Mouse (Mus musculus): ENCODE measurements around the gene Rasl11b.

Rasl11b gene

GRCm38 (mm10) chr5:74206649-74207048 lies 11.6 kb downstream of the Rasl11b start:
- ATAC-seq (ENCODE audit: insufficient number of reproducible peaks, low FRiP score, low TSS enrichment): no peak

DNA sequence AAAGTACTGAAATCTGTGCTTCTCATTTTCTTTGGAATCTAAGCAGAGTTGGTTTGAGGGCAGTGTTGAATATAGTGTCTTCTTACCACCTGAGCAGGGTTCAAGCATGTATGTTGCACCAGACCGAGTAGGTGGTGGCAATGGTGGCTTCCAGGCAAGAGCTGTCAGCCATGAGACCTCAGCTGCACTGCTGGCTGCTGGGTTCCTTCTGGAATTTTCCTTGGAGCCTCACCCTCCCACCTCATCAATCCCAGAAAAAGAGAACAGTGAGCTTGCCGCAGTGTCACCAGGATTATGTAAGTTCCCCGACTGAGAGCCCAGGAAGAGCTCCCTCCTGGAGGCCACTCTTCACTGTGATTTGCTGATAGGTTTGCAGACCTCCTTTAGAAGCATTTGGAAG lies 12.1 kb downstream of the Rasl11b start:
- no peak for ATAC-seq (ENCODE audit: insufficient number of reproducible peaks, low FRiP score, low TSS enrichment)

- ATAC-seq (ENCODE audit: insufficient number of reproducible peaks, low FRiP score, low TSS enrichment): no peak
Measured at GRCm38 (mm10) chr5:74208438-74208837, 13.4 kb downstream of the Rasl11b start.

DNA sequence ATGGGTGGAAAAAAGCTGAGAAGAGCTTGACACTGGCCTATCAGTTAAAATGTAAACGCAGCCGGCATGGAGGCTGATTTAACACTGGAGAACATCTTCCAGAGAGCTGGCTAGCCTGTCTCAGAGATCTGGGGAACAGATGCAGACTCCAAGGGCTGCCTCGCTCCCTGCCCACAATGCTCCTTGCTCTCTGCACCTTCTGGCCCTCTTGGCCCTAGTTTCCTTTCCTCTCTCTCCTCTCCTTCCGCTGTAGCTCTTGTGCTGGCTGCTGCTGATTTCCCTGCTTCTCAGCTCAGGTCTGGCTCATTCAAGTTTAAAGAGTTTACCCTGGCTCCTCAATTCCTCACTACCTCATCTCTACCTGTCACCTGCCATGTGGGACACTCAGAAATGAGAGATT lies 14.6 kb downstream of the Rasl11b start:
- ATAC-seq (ENCODE audit: insufficient number of reproducible peaks, low FRiP score, low TSS enrichment): peak; percentile 73

DNA sequence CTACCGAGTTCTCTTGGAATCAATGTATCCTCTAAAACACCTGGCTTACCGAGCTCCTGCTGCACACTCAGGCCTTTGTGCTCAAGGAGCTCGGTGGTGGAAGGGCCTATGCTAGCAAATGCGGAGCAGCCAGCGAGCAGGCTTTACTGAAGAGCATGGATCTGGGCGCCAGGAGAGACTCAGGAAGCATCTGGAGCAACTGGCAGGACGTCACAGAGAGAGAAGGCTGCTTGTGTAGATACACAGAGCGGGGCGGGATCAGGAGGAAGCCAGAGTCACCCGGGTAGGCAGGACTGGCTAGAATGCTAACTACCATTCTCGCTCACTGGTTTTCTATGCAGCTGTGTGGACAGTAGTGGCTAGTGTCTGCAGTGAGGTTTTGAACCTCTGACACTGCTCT lies 16.3 kb downstream of the Rasl11b start:
- ATAC-seq (ENCODE audit: insufficient number of reproducible peaks, low FRiP score, low TSS enrichment): no peak

DNA sequence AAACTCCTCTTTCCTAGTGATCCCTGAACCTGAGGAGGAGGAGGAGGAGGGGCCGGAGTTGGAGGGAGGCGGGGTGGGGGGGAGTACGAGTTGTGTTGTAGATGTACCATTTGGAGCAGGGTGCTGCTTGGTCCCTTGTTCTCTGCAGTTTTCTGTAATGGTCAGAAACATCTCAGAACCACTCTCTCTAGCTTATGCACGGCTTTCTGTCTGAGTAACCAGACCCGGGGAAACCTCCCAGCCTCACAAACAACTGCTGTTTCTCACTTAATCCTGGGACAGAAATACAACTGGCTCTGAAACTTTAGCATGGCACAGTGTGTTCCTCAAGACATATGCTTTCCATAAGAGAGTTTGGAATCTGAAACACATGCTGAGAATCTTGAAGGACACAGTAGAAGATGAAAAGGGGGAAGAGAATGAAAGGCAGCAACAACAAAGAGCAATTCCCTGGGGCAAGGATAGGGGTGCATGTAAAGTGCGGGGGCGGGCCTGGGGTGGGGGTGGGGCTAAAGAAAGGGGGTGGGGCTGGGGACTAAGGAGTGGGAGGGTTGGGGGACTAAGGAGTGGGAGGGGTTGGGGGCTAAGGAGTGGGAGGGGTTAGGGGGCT lies 19.5 kb downstream of the Rasl11b start:
- no peak for ATAC-seq (ENCODE audit: insufficient number of reproducible peaks, low FRiP score, low TSS enrichment)

- ATAC-seq (ENCODE audit: insufficient number of reproducible peaks, low FRiP score, low TSS enrichment): no peak
Measured at GRCm38 (mm10) chr5:74215125-74215524, 20.0 kb downstream of the Rasl11b start.

- no peak for ATAC-seq (ENCODE audit: insufficient number of reproducible peaks, low FRiP score, low TSS enrichment)
Measured at GRCm38 (mm10) chr5:74218524-74218923, 23.4 kb downstream of the Rasl11b start.

GRCm38 (mm10) chr5:74222626-74223025 lies 27.5 kb downstream of the Rasl11b start:
- ATAC-seq (ENCODE audit: insufficient number of reproducible peaks, low FRiP score, low TSS enrichment): no peak; the same call in 1 of the 2 replicates

DNA sequence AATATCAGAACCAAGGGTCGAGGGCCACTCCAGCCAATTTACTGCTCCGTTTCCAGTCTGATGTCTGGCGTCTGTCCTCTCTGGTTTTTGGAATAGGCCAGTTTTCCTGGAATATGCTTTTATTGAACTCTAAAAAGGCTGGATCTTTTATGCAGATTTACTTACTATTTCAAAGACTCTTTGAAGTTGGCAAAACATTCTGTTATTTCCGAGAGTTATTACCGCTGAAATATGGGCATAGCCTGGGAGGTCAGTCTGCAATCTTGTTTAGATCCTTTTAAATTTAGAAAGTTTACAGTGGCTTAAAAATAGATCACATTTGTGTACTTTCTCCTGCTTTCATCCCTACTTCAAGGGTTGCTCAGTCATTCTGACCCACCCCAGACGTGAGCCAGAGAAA lies 29.4 kb downstream of the Rasl11b start:
- no peak for ATAC-seq (ENCODE audit: insufficient number of reproducible peaks, low FRiP score, low TSS enrichment)

DNA sequence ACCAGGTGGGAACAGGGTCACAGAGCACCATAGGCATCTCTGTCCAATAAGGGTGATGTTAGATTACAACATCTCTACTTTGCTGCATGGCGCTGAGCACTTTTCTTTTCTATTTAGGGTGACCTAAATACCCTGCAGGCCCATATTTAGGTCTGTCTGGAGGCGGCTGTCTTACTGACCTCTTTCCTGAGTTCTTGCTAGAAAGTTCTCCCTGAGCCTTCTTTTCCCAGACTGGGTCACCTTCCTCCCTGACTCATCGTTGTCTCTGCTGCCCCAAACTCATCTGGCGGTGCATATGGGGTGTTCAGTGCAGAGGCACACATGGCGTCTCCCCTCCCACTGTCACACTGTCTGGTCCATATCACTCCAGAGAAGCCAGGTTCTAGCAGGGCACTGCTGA lies 31.1 kb downstream of the Rasl11b start:
- ATAC-seq (ENCODE audit: insufficient number of reproducible peaks, low FRiP score, low TSS enrichment): no peak

DNA sequence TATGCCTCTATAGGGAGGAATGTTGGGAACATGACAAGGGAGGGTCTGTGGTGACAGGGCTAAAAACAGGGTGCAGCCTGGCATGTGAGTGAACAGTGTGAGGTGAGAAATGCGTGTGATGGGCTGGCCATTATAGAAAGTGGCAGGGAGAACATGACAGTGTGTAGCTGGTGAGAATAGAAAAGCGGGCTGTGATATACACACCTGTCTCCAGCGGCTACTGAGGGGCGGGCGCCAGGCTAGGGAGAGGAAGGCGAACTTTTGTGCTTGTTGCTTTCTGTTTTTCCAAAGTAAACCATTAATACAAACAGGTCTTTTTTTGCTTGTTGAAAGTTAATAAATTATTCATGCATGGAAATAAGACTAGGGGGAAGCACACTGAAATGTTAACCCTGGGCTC lies 32.3 kb downstream of the Rasl11b start:
- no peak for ATAC-seq (ENCODE audit: insufficient number of reproducible peaks, low FRiP score, low TSS enrichment)

GRCm38 (mm10) chr5:74228938-74229337 lies 33.9 kb downstream of the Rasl11b start:
- ATAC-seq (ENCODE audit: insufficient number of reproducible peaks, low FRiP score, low TSS enrichment): no peak

DNA sequence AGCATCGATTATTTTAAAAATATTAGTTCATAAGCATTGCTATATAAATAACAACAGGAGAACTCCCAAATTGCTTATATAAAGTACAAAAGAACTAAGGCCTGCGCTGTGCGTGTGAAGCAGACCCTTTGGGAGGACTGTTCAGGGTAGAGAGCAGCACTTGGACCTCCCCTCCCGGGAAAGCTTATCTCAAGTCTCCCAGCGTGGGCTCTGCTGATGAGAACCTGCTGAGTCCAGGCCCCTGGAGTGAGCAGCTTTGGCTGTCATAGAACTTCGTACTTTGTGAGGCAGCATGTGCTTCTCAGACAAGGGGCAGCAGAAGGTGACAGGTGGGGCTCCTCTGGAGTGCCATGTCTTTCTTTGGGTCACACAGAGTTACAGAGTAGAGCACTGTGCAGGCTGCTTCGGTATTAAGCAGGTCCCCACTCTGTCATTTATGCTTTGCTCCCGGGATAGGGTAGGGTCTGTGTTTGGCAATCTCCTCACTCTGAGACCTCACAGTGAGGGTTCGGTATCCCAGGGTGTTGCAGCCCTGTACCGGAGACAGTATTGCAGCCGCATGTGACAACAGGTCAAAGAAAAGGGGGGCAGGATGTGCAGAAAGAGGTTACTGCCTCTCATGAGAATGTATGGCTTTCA lies 34.8 kb downstream of the Rasl11b start:
- ATAC-seq (ENCODE audit: insufficient number of reproducible peaks, low FRiP score, low TSS enrichment): no peak

DNA sequence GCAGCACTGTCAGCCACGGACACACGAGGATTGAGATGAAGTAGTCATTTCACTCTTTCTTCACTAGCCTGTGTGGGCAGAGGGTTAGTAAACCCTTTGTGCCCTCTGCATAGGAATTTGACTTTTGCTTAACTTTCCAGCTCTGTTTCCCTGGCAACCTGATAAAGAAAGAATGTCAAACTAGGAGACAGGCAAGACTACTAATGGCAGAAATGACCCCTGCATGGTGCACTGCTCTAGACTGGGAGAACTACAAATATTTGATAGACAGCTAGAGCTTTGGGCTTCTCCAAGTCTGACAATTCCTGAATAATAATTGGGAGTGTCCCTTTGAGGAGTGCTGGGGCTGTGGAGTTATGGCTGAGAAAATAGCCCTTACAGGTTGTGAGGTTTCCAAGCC lies 35.4 kb downstream of the Rasl11b start:
- no peak for ATAC-seq (ENCODE audit: insufficient number of reproducible peaks, low FRiP score, low TSS enrichment)

GRCm38 (mm10) chr5:74233808-74234207 lies 38.7 kb downstream of the Rasl11b start:
- no peak for ATAC-seq (ENCODE audit: insufficient number of reproducible peaks, low FRiP score, low TSS enrichment)

DNA sequence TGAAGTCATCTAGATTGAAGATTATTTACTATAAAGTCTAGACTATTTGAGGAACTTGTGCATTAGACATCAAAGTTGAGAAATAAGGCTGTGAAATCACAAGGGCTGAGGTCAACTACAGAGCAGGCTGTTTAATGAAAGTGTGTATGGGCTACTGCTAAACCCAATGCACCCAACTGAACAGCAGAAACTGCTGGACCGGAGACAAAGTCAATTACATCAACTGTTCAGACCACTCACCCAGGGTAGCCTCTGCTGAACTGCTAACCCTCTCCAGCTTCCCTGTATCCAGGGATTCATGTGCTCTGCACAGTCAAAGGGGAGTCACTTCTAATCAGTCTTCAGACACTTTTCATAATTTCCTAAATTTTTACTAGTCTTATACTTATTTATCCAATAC lies 44.3 kb downstream of the Rasl11b start:
- no peak for ATAC-seq (ENCODE audit: insufficient number of reproducible peaks, low FRiP score, low TSS enrichment)

GRCm38 (mm10) chr5:74240298-74240697 lies 45.2 kb downstream of the Rasl11b start:
- no peak for ATAC-seq (ENCODE audit: insufficient number of reproducible peaks, low FRiP score, low TSS enrichment)

DNA sequence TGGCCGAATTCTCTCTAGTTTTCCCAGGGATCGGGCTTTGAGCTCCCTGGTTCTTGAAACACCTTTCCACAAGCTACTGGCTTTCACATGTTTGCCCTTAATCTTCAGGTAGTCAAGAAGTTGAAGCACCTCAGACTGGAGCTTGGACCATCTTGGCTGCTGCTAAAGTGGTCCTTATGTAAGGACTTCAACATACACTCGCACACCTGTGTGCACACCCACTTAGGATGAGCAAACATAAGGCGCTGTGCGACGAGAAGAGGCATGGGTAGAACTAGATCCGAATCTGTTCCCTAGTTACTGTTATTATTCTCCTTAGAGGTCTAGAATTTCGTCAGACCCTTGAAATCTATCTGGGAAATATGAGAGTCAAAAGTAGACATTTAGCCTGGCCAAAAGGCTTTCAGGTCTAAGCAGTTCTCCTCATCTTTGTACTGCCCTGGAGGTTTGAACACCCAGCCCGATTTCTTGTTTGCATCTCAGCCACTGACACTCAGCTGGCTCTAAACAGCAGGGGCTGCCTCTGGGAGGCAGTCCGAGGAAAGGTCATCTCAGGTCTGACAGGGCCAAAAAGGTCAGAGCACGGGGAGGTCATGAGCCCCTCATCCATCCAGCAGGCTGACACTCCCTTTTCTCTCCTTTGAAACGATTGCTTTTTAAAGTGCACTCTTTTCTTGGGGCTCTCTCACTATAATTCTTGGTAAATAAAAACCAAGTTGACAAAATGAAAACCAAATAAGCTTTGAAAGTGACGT lies 46.0 kb downstream of the Rasl11b start:
- no peak for ATAC-seq (ENCODE audit: insufficient number of reproducible peaks, low FRiP score, low TSS enrichment)

DNA sequence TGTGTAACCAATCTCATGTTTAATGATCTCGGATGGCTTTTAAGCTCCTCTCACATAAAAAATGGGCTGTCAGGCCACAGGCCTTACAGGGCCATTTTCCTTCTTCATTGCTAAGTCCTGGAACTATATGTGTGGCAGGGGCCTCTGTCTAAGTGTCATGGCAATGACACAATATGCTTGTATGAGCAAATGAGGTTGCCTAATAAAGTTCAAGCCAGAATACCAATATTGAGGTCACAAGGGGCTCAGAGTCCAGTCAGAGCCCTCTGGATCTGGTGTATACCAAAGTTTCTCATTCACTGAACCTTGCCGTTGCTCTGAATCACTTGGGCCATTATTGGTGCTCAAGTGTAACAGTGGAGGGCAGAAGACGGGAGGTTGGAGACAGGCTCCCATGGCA lies 47.6 kb downstream of the Rasl11b start:
- no peak for ATAC-seq (ENCODE audit: insufficient number of reproducible peaks, low FRiP score, low TSS enrichment)

- peak; percentile 61 for ATAC-seq (ENCODE audit: insufficient number of reproducible peaks, low FRiP score, low TSS enrichment)
Measured at GRCm38 (mm10) chr5:74244406-74245019, 49.4 kb downstream of the Rasl11b start.

Data from cerebellum, adult (tissue).